20 mouse cellular contexts compared by ENCODE assay signal in genomic region chr19:23145146-23145545, GRCm38 (mm10). TPM values are rescaled to one million over a fixed set of nuclear protein-coding genes. Genes with fewer than 3 reads are reported as not detected.
DNase-seq lines count a peak whose midpoint lies in the region; ATAC-seq and TF ChIP-seq lines count a peak whose summit lies in the region.
"Had no signal": no experiment of that assay in that cellular context is flagged by ENCODE, and none has a peak within 500 bp of the region (broad histone marks: within the 10 kb centered on the region; RNA-seq: fewer than 3 reads in every experiment).

No protein-coding gene starts in this region.

- TF ChIP-seq CTCF in cerebellum, adult 2 months (IDR thresholded peaks at IDR 0.05; ENCODE audit: borderline replicate concordance, insufficient read depth, low read depth, low read length) = no peak
- TF ChIP-seq CTCF in intestine, postnatal 0 days (IDR thresholded peaks at IDR 0.05; ENCODE audit: low read depth) = no peak
- no peak for TF ChIP-seq CTCF in lung, adult 2 months (IDR thresholded peaks at IDR 0.05; ENCODE audit: insufficient read depth, low read length)

- H3K36me3 ChIP-seq in intestine, postnatal 0 days (ENCODE audit: control insufficient read depth, insufficient read depth) = peaks cover 3% of the 10 kb centered on the region; the same call in 1 of the 2 replicates
- no peaks in the 10 kb centered on the region for H3K36me3 ChIP-seq in intestine, embryonic 16.5 days (ENCODE audit: control insufficient read depth, insufficient read depth, low read length)
- H3K36me3 ChIP-seq in myocyte (ENCODE audit: control insufficient read depth, insufficient read depth) = no peaks in the 10 kb centered on the region
- H3K36me3 ChIP-seq: embryonic facial prominence, embryonic 13.5 days; forebrain, embryonic 15.5 days; limb, embryonic 13.5 days; midbrain, embryonic 13.5 days; neural tube, embryonic 13.5 days had no signal

- TF ChIP-seq POLR2A in cerebellum, adult 2 months (IDR thresholded peaks at IDR 0.05; ENCODE audit: borderline replicate concordance, insufficient read depth, low read length) = no peak
- TF ChIP-seq POLR2A in lung, adult 2 months (IDR thresholded peaks at IDR 0.05; ENCODE audit: borderline replicate concordance, extremely low read depth, low read depth, low read length) = no peak
- no peak for TF ChIP-seq POLR2A in myocyte (IDR thresholded peaks at IDR 0.05; ENCODE audit: insufficient read length, low read depth)

- peak overlapping the region; percentile 77; the same call in 1 of the 2 replicates for H3K4me2 ChIP-seq in intestine, postnatal 0 days (replicated peaks; ENCODE audit: low read depth)
- H3K4me2 ChIP-seq in intestine, embryonic 16.5 days (ENCODE audit: low read depth, low read length) = no peak overlapping the region
- H3K4me2 ChIP-seq in myocyte (ENCODE audit: low read depth) = peak overlapping the region; percentile 82
- H3K4me2 ChIP-seq: embryonic facial prominence, embryonic 13.5 days; forebrain, embryonic 15.5 days; limb, embryonic 13.5 days; midbrain, embryonic 13.5 days; neural tube, embryonic 13.5 days had no signal

- H3K9ac ChIP-seq in intestine, postnatal 0 days (ENCODE audit: low read depth, low read length) = no peak overlapping the region
- no peak overlapping the region for H3K9ac ChIP-seq in intestine, embryonic 16.5 days (ENCODE audit: low read depth, low read length)
- H3K9ac ChIP-seq: embryonic facial prominence, embryonic 13.5 days; forebrain, embryonic 15.5 days; limb, embryonic 13.5 days; midbrain, embryonic 13.5 days; neural tube, embryonic 13.5 days had no signal

- H3K27me3 ChIP-seq in cerebellum, adult 2 months (ENCODE audit: control insufficient read depth, insufficient read depth, low read length) = no peaks in the 10 kb centered on the region
- no peaks in the 10 kb centered on the region for H3K27me3 ChIP-seq in intestine, postnatal 0 days (replicated peaks; ENCODE audit: control insufficient read depth, insufficient read depth, low read length)
- no peaks in the 10 kb centered on the region for H3K27me3 ChIP-seq in intestine, embryonic 16.5 days (replicated peaks; ENCODE audit: control insufficient read depth, insufficient read depth, low read length)
- no peaks in the 10 kb centered on the region for H3K27me3 ChIP-seq in myocyte (ENCODE audit: control insufficient read depth, insufficient read depth, insufficient read length)

- no peak overlapping the region for H3ac ChIP-seq in myocyte (ENCODE audit: control insufficient read depth, insufficient read length)

- H3K4me1 ChIP-seq in cerebellum, adult 2 months (ENCODE audit: control insufficient read depth, insufficient read depth, low read length) = peaks cover 23% of the 10 kb centered on the region
- H3K4me1 ChIP-seq in intestine, postnatal 0 days (replicated peaks; ENCODE audit: control insufficient read depth, insufficient read depth, low read length) = no peaks in the 10 kb centered on the region
- H3K4me1 ChIP-seq in intestine, embryonic 16.5 days (ENCODE audit: control insufficient read depth, insufficient read depth, low read length) = 0 out of 2 replicates have a peak, but pooled peaks cover 8% of the 10 kb centered on the region
- H3K4me1 ChIP-seq in lung, adult 2 months (ENCODE audit: control insufficient read depth, insufficient read depth, low read length) = peaks cover 31% of the 10 kb centered on the region

- no peak for ATAC-seq in intestine, postnatal 0 days
- ATAC-seq in intestine, embryonic 16.5 days = no peak
- ATAC-seq: forebrain, embryonic 15.5 days; hindbrain, embryonic 16.5 days; midbrain, embryonic 13.5 days had no signal

- DNase-seq in cerebellum, adult 2 months = no peak
- no peak for DNase-seq in cerebellum, adult 11-12 months
- DNase-seq in lung, adult 2 months = no peak
- DNase-seq in lung, postnatal 4 days = no peak
- DNase-seq in thymus, postnatal 14 days = no peak
- DNase-seq: cerebellum, postnatal 10 days; heart, postnatal 4 days; kidney, adult 18-20 months; kidney, postnatal 14 days; layer of hippocampus, adult 9-11 months; thymus, adult 18-20 months had no signal

- peak overlapping the region; percentile 67; the same call in 1 of the 2 replicates for H3K27ac ChIP-seq in cerebellum, adult 2 months (ENCODE audit: insufficient read depth, low read length)
- H3K27ac ChIP-seq in intestine, postnatal 0 days (ENCODE audit: low read depth, low read length) = no peak overlapping the region
- no peak overlapping the region for H3K27ac ChIP-seq in intestine, embryonic 16.5 days (ENCODE audit: low read length)
- H3K27ac ChIP-seq: embryonic facial prominence, embryonic 13.5 days; forebrain, embryonic 15.5 days; limb, embryonic 13.5 days; midbrain, embryonic 13.5 days; neural tube, embryonic 13.5 days had no signal

- 10% methylated on average over 3 of the region's 3 CpGs for WGBS in cerebellum, adult 2 months
- WGBS in intestine, postnatal 0 days = 73% methylated on average over 3 of the region's 3 CpGs
- 78% methylated on average over 3 of the region's 3 CpGs for WGBS in intestine, embryonic 16.5 days
- whole genome bisulfite sequencing in lung, adult 2 months = 56% methylated on average over 3 of the region's 3 CpGs

- peak overlapping the region; percentile 56 for H3K4me3 ChIP-seq in cerebellum, adult 2 months (replicated peaks; ENCODE audit: insufficient read depth, low read depth, low read length)
- no peak overlapping the region for H3K4me3 ChIP-seq in intestine, postnatal 0 days (ENCODE audit: low read depth, low read length)
- no peak overlapping the region for H3K4me3 ChIP-seq in intestine, embryonic 16.5 days (ENCODE audit: low read length)
- H3K4me3 ChIP-seq in lung, adult 2 months (replicated peaks; ENCODE audit: extremely low read depth, low read depth, low read length) = peak overlapping the region; percentile 8
- H3K4me3 ChIP-seq in myocyte = no peak overlapping the region
- H3K4me3 ChIP-seq: embryonic facial prominence, embryonic 13.5 days; forebrain, embryonic 15.5 days; limb, embryonic 13.5 days; midbrain, embryonic 13.5 days; neural tube, embryonic 13.5 days had no signal

- peaks cover 64% of the 10 kb centered on the region for H3K79me2 ChIP-seq in myocyte (ENCODE audit: control insufficient read depth, insufficient read depth)

- H3K9me3 ChIP-seq in intestine, postnatal 0 days (ENCODE audit: control insufficient read depth) = no peaks in the 10 kb centered on the region
- H3K9me3 ChIP-seq in intestine, embryonic 16.5 days (ENCODE audit: control insufficient read depth, low read length) = no peaks in the 10 kb centered on the region
- H3K9me3 ChIP-seq: embryonic facial prominence, embryonic 13.5 days; forebrain, embryonic 15.5 days; limb, embryonic 13.5 days; midbrain, embryonic 13.5 days; neural tube, embryonic 13.5 days had no signal

TF ChIP-seq in myocyte, 11 proteins besides CTCF, POLR2A, EP300 and RAD21:
- TF ChIP-seq TCF12 (IDR thresholded peaks at IDR 0.05; ENCODE audit: insufficient read depth, poor library complexity, severe bottlenecking) (no peak), E2F4 (IDR thresholded peaks at IDR 0.05; ENCODE audit: insufficient read depth) (no peak), SRF (IDR thresholded peaks at IDR 0.05; ENCODE audit: control insufficient read depth, insufficient read length, low read depth) (no peak), CEBPB (IDR thresholded peaks at IDR 0.05; ENCODE audit: insufficient read depth, poor library complexity, severe bottlenecking) (no peak), POLR2AphosphoS2 (IDR thresholded peaks at IDR 0.05; ENCODE audit: insufficient read length, low read depth) (no peak)

RNA-seq across cellular contexts. Expression of gene Klf9, which starts 4.1 kb away (rescaled TPM):
- 93.5 and 97.3 TPM in 2 replicates for polyA plus RNA-seq in cerebellum, adult 2 months (2012; rRNA removed)
- 12.1 and 15.3 TPM in 2 replicates for polyA plus RNA-seq in intestine, postnatal 0 days (2015; fragmentation: Nextera tagmentation; extraction: Ambion mirVana)
- polyA plus RNA-seq in intestine, embryonic 16.5 days (2015; fragmentation: Nextera tagmentation; extraction: Ambion mirVana) = 3.3 and 4.0 TPM in 2 replicates
- polyA plus RNA-seq in lung, adult 2 months (2012; rRNA removed) = 46.9 and 97.8 TPM in 2 replicates
- polyA plus RNA-seq in myocyte (2012; fragmentation: generic; extraction: Trizol) = 7.1 TPM

Comparison
In these comparisons a context has a peak if more than half of its experiments do, and no peak if none do; other contexts are left out.
1. H3K4me3 ChIP-seq: peak in cerebellum, adult 2 months (single experiment) and lung, adult 2 months (single experiment); none in intestine, postnatal 0 days (single experiment), intestine, embryonic 16.5 days (single experiment) and myocyte (single experiment).